Mouse (Mus musculus) heart, adult 2 months (tissue): ENCODE measurements around the gene Nav1. TPM values are rescaled to one million over a fixed set of nuclear protein-coding genes. Genes with fewer than 3 reads are reported as not detected.
A peak's percentile ranks its signal among the peaks of the same experiment; 100 is the strongest.

Experiments
- DNase-seq, 2 experiments: peaks; one replicate each; pipeline ENCODE4 v3.0.0; 2021
- H3K27ac ChIP-seq: fragments of 200-600 bp; 2 replicates; pipeline ENCODE4 v1.8.1; 2022
- H3K27me3 ChIP-seq: fragments of 200-500 bp; 2 replicates; pipeline ENCODE4 v1.6.1; 2012; ENCODE audit warnings: mild to moderate bottlenecking, low read length, inconsistent platforms, mixed read lengths; ENCODE audit not compliant: control insufficient read depth, insufficient read depth
- H3K36me3 ChIP-seq: fragments of 200-500 bp; 2 replicates; pipeline ENCODE4 v1.6.1; 2012; ENCODE audit warnings: low read length, inconsistent platforms; ENCODE audit not compliant: control insufficient read depth, insufficient read depth
- H3K4me1 ChIP-seq: fragments of 200-500 bp; 2 replicates; pipeline ENCODE4 v1.6.1; 2011; ENCODE audit warnings: low read length; ENCODE audit not compliant: control insufficient read depth, insufficient read depth
- H3K4me3 ChIP-seq: fragments of 200-600 bp; 2 replicates; pipeline ENCODE4 v1.8.1; 2022
- H3K79me2 ChIP-seq: fragments of 200-500 bp; replicated peaks from 2 replicates; pipeline ENCODE4 v1.6.1; 2012; ENCODE audit warnings: mild to moderate bottlenecking, inconsistent platforms, low read length, moderate library complexity, mixed read lengths; ENCODE audit not compliant: control insufficient read depth, insufficient read depth
- H3K9ac ChIP-seq: fragments of 200-500 bp; 2 replicates; pipeline ENCODE4 v1.6.1; 2012; ENCODE audit warnings: low read depth, mild to moderate bottlenecking, control low read depth, inconsistent platforms, low read length, mixed read lengths
- CTCF ChIP-seq: fragments of 200-600 bp; IDR thresholded peaks from 2 replicates; pipeline ENCODE4 v1.8.1; 2022; ENCODE audit warnings: antibody characterized with exemption, mild to moderate bottlenecking, moderate library complexity
- EP300 ChIP-seq: fragments of 200-500 bp; IDR thresholded peaks from 2 replicates; pipeline ENCODE4 v1.6.1; 2011; ENCODE audit warnings: low read depth, low read length, control low read depth; ENCODE audit not compliant: insufficient read depth
- POLR2A ChIP-seq: fragments of 200-500 bp; IDR thresholded peaks from 2 replicates; pipeline ENCODE4 v1.6.1; 2011; ENCODE audit warnings: mild to moderate bottlenecking, low read depth, low read length, control low read depth; ENCODE audit not compliant: insufficient read depth
- WGBS: fragments of 180-500 bp; shearing (Covaris S2); methylation state at CpG from one replicate; pipeline ENCODE4 v1.1.7; 2018; 5-methylcytosine and 5-hydroxymethylcytosine counted together
- intact Hi-C: fragments of 180-260 bp; cut with DNase I; formaldehyde crosslinking; loops from one replicate; pipeline ENCODE4 v1.15.1; 2025
- polyA plus RNA-seq: library from polyadenylated mRNA; depleted of rRNA; stranded (reverse); fragments of >200 nt; gene quantifications from 2 replicates; pipeline ENCODE4 v1.2.3, GENCODE M21; 2012
- total RNA-seq, 2 experiments: library from RNA; stranded (reverse); gene quantifications; 2 replicates each; pipeline ENCODE4 v1.2.3; 2021

Gene Nav1
- total and polyA plus RNA-seq, 3 experiments = 15.2 to 20.7 (median 19.1) TPM

DNA sequence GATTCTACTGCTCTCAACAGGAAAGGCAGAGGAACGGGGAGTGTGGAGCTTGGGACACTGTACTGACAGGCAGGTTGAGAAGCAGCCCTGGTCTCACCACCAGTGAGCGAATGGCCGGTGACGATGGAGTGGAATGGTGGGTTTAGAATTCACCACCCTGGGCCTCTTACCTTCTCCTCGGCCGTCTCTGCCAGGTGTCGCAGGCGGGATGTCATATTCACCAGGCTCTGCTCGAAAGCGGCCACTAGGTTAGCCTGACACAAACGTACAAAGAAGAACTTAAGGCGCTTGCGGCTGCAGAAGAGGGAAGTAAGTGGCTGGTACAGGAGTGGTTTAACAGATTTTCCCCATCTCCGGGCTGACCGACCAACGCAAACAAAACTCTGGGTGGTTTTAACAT, 146.6 kb downstream of the Nav1 start:
- TF ChIP-seq EP300 = no peak
- no peak for TF ChIP-seq CTCF
- no peak for TF ChIP-seq POLR2A
- peaks cover 7% of the 10 kb centered on the region for H3K4me1 ChIP-seq
- no peak overlapping the region for H3K27ac ChIP-seq
- no peaks in the 10 kb centered on the region for H3K79me2 ChIP-seq
- no peaks in the 10 kb centered on the region for H3K36me3 ChIP-seq
- H3K9ac ChIP-seq = no peak overlapping the region
- WGBS = 90% methylated on average over 16 of the region's 16 CpGs
- intact Hi-C loops = no loop called here
- no peak overlapping the region for H3K4me3 ChIP-seq
- no peak for DNase-seq
- no peaks in the 10 kb centered on the region for H3K27me3 ChIP-seq

DNA sequence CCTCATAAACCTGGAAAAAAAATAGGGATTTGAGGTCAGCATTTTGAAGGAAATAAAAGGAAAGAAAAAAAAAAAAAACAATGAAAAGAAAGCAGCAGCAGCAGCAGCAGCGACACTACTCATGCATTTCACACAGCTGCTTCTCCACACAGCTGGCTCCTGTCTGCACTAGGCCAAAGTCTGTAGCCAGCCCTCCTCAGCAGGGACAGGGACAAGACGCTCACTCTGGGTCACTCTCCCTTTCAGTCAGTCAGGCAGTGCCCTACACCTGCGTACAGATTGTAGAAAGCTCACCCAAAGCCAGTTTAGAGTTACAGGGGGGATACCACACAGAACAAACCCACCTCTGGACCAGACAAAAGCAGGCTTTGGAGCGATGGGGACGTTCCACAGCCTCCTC, 149.2 kb downstream of the Nav1 start:
- no peak overlapping the region for H3K27ac ChIP-seq
- 90% methylated on average over 5 of the region's 5 CpGs for WGBS
- intact Hi-C loops = no loop called here
- TF ChIP-seq CTCF (no peak), EP300 (no peak), POLR2A (no peak)
- H3K27me3 ChIP-seq = no peaks in the 10 kb centered on the region
- H3K4me1 ChIP-seq = peaks cover 7% of the 10 kb centered on the region
- no peaks in the 10 kb centered on the region for H3K36me3 ChIP-seq
- H3K9ac ChIP-seq = no peak overlapping the region
- H3K4me3 ChIP-seq = no peak overlapping the region
- DNase-seq = no peak
- H3K79me2 ChIP-seq = no peaks in the 10 kb centered on the region

DNA sequence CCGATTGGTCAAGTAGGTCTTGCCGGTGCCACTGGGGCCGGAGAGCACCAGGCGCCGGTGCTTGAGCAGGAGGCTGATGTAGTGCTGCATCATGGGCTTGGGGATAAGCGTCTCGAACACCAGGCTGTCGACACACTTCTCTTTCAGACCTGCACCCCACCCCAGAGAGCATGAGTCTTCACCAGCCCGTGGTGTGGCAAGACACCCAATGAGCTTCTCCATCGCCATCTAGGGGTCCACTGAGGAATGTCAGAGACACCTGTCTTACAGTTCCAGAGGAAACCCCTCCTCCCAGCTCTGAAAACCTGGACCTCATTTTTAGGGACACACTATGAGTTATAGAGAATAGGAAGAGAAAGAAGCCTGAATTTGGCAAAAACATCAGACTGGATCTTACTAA, 154.8 kb downstream of the Nav1 start:
- Histone ChIP-seq H3K36me3 (no peaks in the 10 kb centered on the region), H3K27me3 (no peaks in the 10 kb centered on the region), H3K4me1 (no peaks in the 10 kb centered on the region), H3K79me2 (no peaks in the 10 kb centered on the region), H3K4me3 (no peak overlapping the region), H3K27ac (no peak overlapping the region), H3K9ac (no peak overlapping the region)
- no peak for DNase-seq
- TF ChIP-seq POLR2A (no peak), EP300 (no peak), CTCF (peak; percentile 64)
- WGBS = 68% methylated on average over 10 of the region's 10 CpGs
- intact Hi-C loops = no loop called here

DNA sequence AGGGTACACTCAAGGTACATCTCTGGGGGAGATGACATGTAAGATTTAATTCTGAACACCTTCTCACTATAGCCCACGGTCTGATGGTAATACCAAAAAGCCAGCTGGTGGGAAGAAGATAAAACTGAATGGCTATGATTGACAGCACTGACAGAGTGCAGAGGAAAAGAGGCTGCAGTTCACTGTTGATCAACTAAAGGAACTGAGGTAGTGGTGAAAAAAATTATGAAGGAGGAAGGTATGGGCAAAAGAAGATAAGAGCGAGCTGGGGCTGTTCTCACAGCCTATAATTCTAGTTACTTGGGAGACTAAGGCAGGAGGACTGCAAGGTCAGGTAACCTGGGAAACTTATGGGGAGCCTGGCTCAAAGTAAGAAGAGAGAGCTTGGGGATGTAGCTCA, 155.7 kb downstream of the Nav1 start:
- no peak overlapping the region for H3K9ac ChIP-seq
- no peak for DNase-seq
- intact Hi-C loops = no loop called here
- H3K27ac ChIP-seq = no peak overlapping the region
- 82% methylated on average over 2 of the region's 2 CpGs for WGBS
- TF ChIP-seq POLR2A = no peak
- TF ChIP-seq EP300 = no peak
- TF ChIP-seq CTCF = no peak
- no peak overlapping the region for H3K4me3 ChIP-seq
- no peaks in the 10 kb centered on the region for H3K36me3 ChIP-seq
- no peaks in the 10 kb centered on the region for H3K27me3 ChIP-seq
- H3K4me1 ChIP-seq = no peaks in the 10 kb centered on the region
- H3K79me2 ChIP-seq = no peaks in the 10 kb centered on the region

DNA sequence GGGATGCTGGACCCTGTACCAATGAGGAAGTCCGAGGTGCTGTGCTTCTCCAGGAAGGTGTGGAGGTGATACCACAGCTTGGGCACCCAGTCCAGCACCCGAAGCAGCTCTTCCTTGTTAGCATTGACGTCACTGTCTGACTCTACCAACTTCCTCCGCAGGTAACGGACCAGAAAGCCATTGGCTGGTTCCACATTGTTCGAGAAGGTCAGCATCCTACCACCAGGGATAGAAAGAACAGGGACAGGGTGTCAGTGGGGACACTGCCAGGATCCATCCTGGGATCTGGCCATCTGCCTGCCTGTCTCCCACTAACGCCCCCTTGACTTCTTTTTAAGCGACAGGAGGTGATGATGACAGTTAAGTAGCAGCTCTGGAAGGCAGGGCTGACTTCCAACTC, 157.2 kb downstream of the Nav1 start:
- H3K36me3 ChIP-seq = no peaks in the 10 kb centered on the region
- H3K27me3 ChIP-seq = no peaks in the 10 kb centered on the region
- H3K27ac ChIP-seq = no peak overlapping the region
- no peak overlapping the region for H3K9ac ChIP-seq
- H3K79me2 ChIP-seq = no peaks in the 10 kb centered on the region
- WGBS = 83% methylated on average over 8 of the region's 8 CpGs
- intact Hi-C loops = no loop called here
- DNase-seq = no peak
- no peaks in the 10 kb centered on the region for H3K4me1 ChIP-seq
- no peak for TF ChIP-seq CTCF
- TF ChIP-seq EP300 = no peak
- no peak for TF ChIP-seq POLR2A
- H3K4me3 ChIP-seq = no peak overlapping the region

DNA sequence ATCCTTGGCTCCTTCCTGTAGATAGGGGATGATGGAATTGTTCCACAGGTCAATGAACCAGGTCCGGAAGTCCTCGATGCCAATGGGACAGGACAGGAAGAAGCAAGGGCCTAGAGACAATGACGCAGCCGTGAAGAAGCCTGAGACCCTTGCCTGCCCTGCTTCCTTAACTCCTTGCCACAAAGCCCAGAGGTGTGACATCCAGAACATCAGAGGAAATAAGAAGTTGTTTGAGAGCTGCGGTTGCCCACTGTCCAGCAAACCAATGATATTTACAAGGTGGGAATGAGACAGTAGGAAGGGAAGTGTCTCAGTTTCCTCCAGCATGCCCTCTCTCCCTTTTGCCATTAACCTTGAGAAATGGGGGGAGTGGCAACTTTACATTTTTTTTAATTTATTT, 158.2 kb downstream of the Nav1 start:
- 85% methylated on average over 5 of the region's 5 CpGs for WGBS
- no peaks in the 10 kb centered on the region for H3K36me3 ChIP-seq
- H3K4me1 ChIP-seq = no peaks in the 10 kb centered on the region
- H3K27ac ChIP-seq = no peak overlapping the region
- H3K9ac ChIP-seq = no peak overlapping the region
- intact Hi-C loops = no loop called here
- TF ChIP-seq EP300 = no peak
- no peak for TF ChIP-seq CTCF
- no peak for TF ChIP-seq POLR2A
- no peaks in the 10 kb centered on the region for H3K27me3 ChIP-seq
- H3K4me3 ChIP-seq = no peak overlapping the region
- no peaks in the 10 kb centered on the region for H3K79me2 ChIP-seq
- DNase-seq = no peak

DNA sequence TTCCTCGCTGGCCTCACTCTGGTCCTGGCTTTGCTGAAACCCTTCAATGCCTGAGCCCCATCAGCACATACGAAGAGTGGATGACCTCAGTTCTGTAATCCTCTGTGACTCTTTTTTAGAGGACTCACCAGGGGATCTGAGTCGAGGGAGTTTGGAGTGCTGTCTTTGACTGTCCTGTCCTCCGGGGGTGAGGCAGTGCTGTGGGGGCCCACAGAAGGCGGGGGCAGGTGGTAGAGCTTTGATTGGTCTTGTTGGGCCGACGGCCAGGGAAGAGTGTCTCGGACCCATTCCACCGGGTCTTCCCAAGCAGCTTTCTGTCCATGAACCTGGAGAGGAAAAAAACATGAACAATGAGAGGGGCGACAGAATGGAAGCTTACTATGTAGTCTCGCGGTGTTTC, 163.6 kb downstream of the Nav1 start:
- Histone ChIP-seq H3K79me2 (no peaks in the 10 kb centered on the region), H3K9ac (no peak overlapping the region), H3K27me3 (no peaks in the 10 kb centered on the region), H3K27ac (no peak overlapping the region), H3K4me1 (no peaks in the 10 kb centered on the region), H3K36me3 (peaks cover 2% of the 10 kb centered on the region), H3K4me3 (no peak overlapping the region)
- DNase-seq = no peak
- intact Hi-C loops = no loop called here
- WGBS = 88% methylated on average over 12 of the region's 12 CpGs
- no peak for TF ChIP-seq POLR2A
- TF ChIP-seq CTCF = no peak
- TF ChIP-seq EP300 = no peak
